Mouse (Mus musculus) neural tube, embryonic 11.5 days (tissue): ENCODE measurements around the gene Thada. TPM values are rescaled to one million over a fixed set of nuclear protein-coding genes. Genes with fewer than 3 reads are reported as not detected.
A peak's percentile ranks its signal among the peaks of the same experiment; 100 is the strongest.

Experiments used
- ATAC-seq: fragments of 200-750 bp; cut with Nextera tagmentation; 2 replicates; pipeline ENCODE4 v1.8.0; 2017; ENCODE audit warnings: moderate number of reproducible peaks, mild to moderate bottlenecking, moderate TSS enrichment, moderate library complexity; ENCODE audit not compliant: insufficient read depth, low FRiP score, low TSS enrichment
- DNase-seq: peaks from one replicate; pipeline ENCODE4 v3.0.0-alpha.2; 2015; ENCODE audit warnings: low spot score
- H3K27ac ChIP-seq: fragments of 300-500 bp; sonication (generic); 2 replicates; pipeline ENCODE4 v1.5.1; 2014; ENCODE audit warnings: low read depth, mild to moderate bottlenecking, low read length
- H3K27me3 ChIP-seq: fragments of 300-500 bp; sonication (generic); 2 replicates; pipeline ENCODE4 v1.6.1; 2014; ENCODE audit warnings: mild to moderate bottlenecking, low read length, mixed read lengths; ENCODE audit not compliant: control insufficient read depth, insufficient read depth
- H3K36me3 ChIP-seq: fragments of 300-500 bp; sonication (generic); 2 replicates; pipeline ENCODE4 v1.6.1; 2014; ENCODE audit warnings: mild to moderate bottlenecking, low read length, moderate library complexity, mixed read lengths; ENCODE audit not compliant: control insufficient read depth, insufficient read depth
- H3K4me1 ChIP-seq: fragments of 300-500 bp; sonication (generic); 2 replicates; pipeline ENCODE4 v1.6.1; 2014; ENCODE audit warnings: low read length, mixed read lengths; ENCODE audit not compliant: control insufficient read depth, insufficient read depth
- H3K4me2 ChIP-seq: fragments of 300-500 bp; sonication (generic); 2 replicates; pipeline ENCODE4 v1.6.1; 2014; ENCODE audit warnings: low read depth, mild to moderate bottlenecking, moderate library complexity
- H3K4me3 ChIP-seq: fragments of 300-500 bp; sonication (generic); 2 replicates; pipeline ENCODE4 v1.5.1; 2014; ENCODE audit warnings: low read depth, low read length
- H3K9ac ChIP-seq: fragments of 300-500 bp; sonication (generic); 2 replicates; pipeline ENCODE4 v1.6.1; 2014; ENCODE audit warnings: mild to moderate bottlenecking, low read length
- H3K9me3 ChIP-seq: fragments of 300-500 bp; sonication (generic); 2 replicates; pipeline ENCODE4 v1.6.1; 2016; ENCODE audit warnings: low read length; ENCODE audit not compliant: control insufficient read depth
- WGBS: fragments of 180-500 bp; shearing (Covaris S2); extraction: QIAGEN DNeasy Blood & Tissue Kit; methylation state at CpG from one replicate; pipeline ENCODE4 v1.1.7; 2014; 5-methylcytosine and 5-hydroxymethylcytosine counted together
- polyA plus RNA-seq: library from polyadenylated mRNA; unstranded; fragments of >200 nt; fragmentation: Nextera tagmentation; extraction: Ambion mirVana; gene quantifications from 2 replicates; pipeline ENCODE4 v1.2.1, GENCODE M21; 2014

Gene Thada
- polyA plus RNA-seq, 1 experiment from 2014 or later = 10.0 TPM

GRCm38 (mm10) chr17:84263591-84263990 is 202.4 kb downstream of the Thada start:
- 90% methylated on average over 5 of the region's 5 CpGs for WGBS
- no peak for DNase-seq
- H3K4me1 ChIP-seq = no peaks in the 10 kb centered on the region
- H3K9ac ChIP-seq = no peak overlapping the region
- no peak overlapping the region for H3K4me2 ChIP-seq
- H3K9me3 ChIP-seq = no peaks in the 10 kb centered on the region
- ATAC-seq = no peak
- no peak overlapping the region for H3K4me3 ChIP-seq
- H3K27ac ChIP-seq = no peak overlapping the region
- no peaks in the 10 kb centered on the region for H3K36me3 ChIP-seq
- H3K27me3 ChIP-seq = no peaks in the 10 kb centered on the region

- H3K27ac ChIP-seq = no peak overlapping the region
- ATAC-seq = no peak
- no peak overlapping the region for H3K9ac ChIP-seq
- no peaks in the 10 kb centered on the region for H3K27me3 ChIP-seq
- no peaks in the 10 kb centered on the region for H3K9me3 ChIP-seq
- WGBS = 91% methylated on average over 9 of the region's 9 CpGs
- H3K4me1 ChIP-seq = peaks cover 2% of the 10 kb centered on the region; the same call in 1 of the 2 replicates
- no peak overlapping the region for H3K4me2 ChIP-seq
- no peak for DNase-seq
- no peaks in the 10 kb centered on the region for H3K36me3 ChIP-seq
- H3K4me3 ChIP-seq = no peak overlapping the region
Measured at GRCm38 (mm10) chr17:84262325-84262979, 203.6 kb downstream of the Thada start.

- Histone ChIP-seq H3K36me3 (no peaks in the 10 kb centered on the region), H3K4me3 (no peak overlapping the region), H3K4me2 (no peak overlapping the region), H3K4me1 (peaks cover 3% of the 10 kb centered on the region), H3K27me3 (no peaks in the 10 kb centered on the region), H3K27ac (no peak overlapping the region), H3K9me3 (no peaks in the 10 kb centered on the region), H3K9ac (no peak overlapping the region)
- ATAC-seq (no peak), DNase-seq (no peak)
Measured at GRCm38 (mm10) chr17:84261010-84261409, 205.0 kb downstream of the Thada start.

- no peak overlapping the region for H3K9ac ChIP-seq
- no peaks in the 10 kb centered on the region for H3K27me3 ChIP-seq
- ATAC-seq = no peak
- no peak overlapping the region for H3K27ac ChIP-seq
- H3K4me2 ChIP-seq = no peak overlapping the region
- no peak for DNase-seq
- peaks cover 6% of the 10 kb centered on the region for H3K4me1 ChIP-seq
- no peaks in the 10 kb centered on the region for H3K36me3 ChIP-seq
- no peak overlapping the region for H3K4me3 ChIP-seq
- no peaks in the 10 kb centered on the region for H3K9me3 ChIP-seq
Measured at GRCm38 (mm10) chr17:84260226-84260625, 205.8 kb downstream of the Thada start.

GRCm38 (mm10) chr17:84258638-84259261 is 207.3 kb downstream of the Thada start:
- H3K9me3 ChIP-seq = no peaks in the 10 kb centered on the region
- peaks cover 6% of the 10 kb centered on the region for H3K4me1 ChIP-seq
- H3K27ac ChIP-seq = no peak overlapping the region
- no peak overlapping the region for H3K9ac ChIP-seq
- no peaks in the 10 kb centered on the region for H3K27me3 ChIP-seq
- H3K4me3 ChIP-seq = no peak overlapping the region
- no peak overlapping the region for H3K4me2 ChIP-seq
- DNase-seq (no peak), ATAC-seq (no peak)
- WGBS = 54% methylated on average over 4 of the region's 4 CpGs
- no peaks in the 10 kb centered on the region for H3K36me3 ChIP-seq

- Histone ChIP-seq H3K4me2 (no peak overlapping the region), H3K27ac (no peak overlapping the region), H3K4me3 (no peak overlapping the region)
Measured at GRCm38 (mm10) chr17:84257927-84258532, 208.0 kb downstream of the Thada start.

GRCm38 (mm10) chr17:84256278-84256819 is 209.7 kb downstream of the Thada start:
- H3K4me2 ChIP-seq = no peak overlapping the region
- no peak overlapping the region for H3K9ac ChIP-seq
- H3K4me1 ChIP-seq = peaks cover 6% of the 10 kb centered on the region
- WGBS = 45% methylated on average over 9 of the region's 9 CpGs
- H3K27ac ChIP-seq = no peak overlapping the region
- no peaks in the 10 kb centered on the region for H3K9me3 ChIP-seq
- H3K4me3 ChIP-seq = no peak overlapping the region
- no peaks in the 10 kb centered on the region for H3K27me3 ChIP-seq
- DNase-seq = peak; percentile 44
- H3K36me3 ChIP-seq = no peaks in the 10 kb centered on the region
- ATAC-seq = no peak

More at GRCm38 (mm10) chr17:84257927-84258532, 208.0 kb downstream of the Thada start:
- Histone ChIP-seq H3K9me3 (no peaks in the 10 kb centered on the region), H3K4me1 (peaks cover 6% of the 10 kb centered on the region), H3K36me3 (no peaks in the 10 kb centered on the region), H3K9ac (no peak overlapping the region), H3K27me3 (no peaks in the 10 kb centered on the region)
- no peak for DNase-seq
- ATAC-seq = no peak
- WGBS = 62% methylated on average over 5 of the region's 5 CpGs

GRCm38 (mm10) chr17:84255841-84256240 is 210.2 kb downstream of the Thada start:
- no peak for ATAC-seq
- Histone ChIP-seq H3K4me2 (no peak overlapping the region), H3K9ac (no peak overlapping the region), H3K9me3 (no peaks in the 10 kb centered on the region), H3K4me1 (peaks cover 6% of the 10 kb centered on the region), H3K36me3 (no peaks in the 10 kb centered on the region), H3K27me3 (no peaks in the 10 kb centered on the region), H3K27ac (peak overlapping the region; percentile 15; the same call in 1 of the 2 replicates), H3K4me3 (no peak overlapping the region)
- WGBS = 51% methylated on average over 2 of the region's 2 CpGs
- DNase-seq = no peak
